Mouse (Mus musculus) liver, embryonic 11.5 days (tissue): ENCODE data around the gene Gps1. TPM values are rescaled to one million over a fixed set of nuclear protein-coding genes. Genes with fewer than 3 reads are reported as not detected.

ENCODE experiments used
- ATAC-seq: fragments of 200-750 bp; cut with Nextera tagmentation; replicated peaks from 2 replicates; pipeline ENCODE4 v1.8.0; 2017; ENCODE audit warnings: moderate number of reproducible peaks, mild to moderate bottlenecking, moderate TSS enrichment, moderate library complexity; ENCODE audit not compliant: low FRiP score
- DNase-seq: peaks from one replicate; pipeline ENCODE4 v3.0.0-alpha.2; 2017; ENCODE audit warnings: low spot score
- H3K27ac ChIP-seq: fragments of 300-500 bp; sonication (generic); 2 replicates; pipeline ENCODE4 v1.5.1; 2014; ENCODE audit warnings: mild to moderate bottlenecking, low read depth, low read length, control low read depth
- H3K27me3 ChIP-seq: fragments of 300-500 bp; sonication (generic); replicated peaks from 2 replicates; pipeline ENCODE4 v1.6.1; 2014; ENCODE audit warnings: low read length, mixed read lengths; ENCODE audit not compliant: control insufficient read depth, insufficient read depth
- H3K36me3 ChIP-seq: fragments of 300-500 bp; sonication (generic); 2 replicates; pipeline ENCODE4 v1.6.1; 2014; ENCODE audit warnings: mild to moderate bottlenecking, low read length, moderate library complexity, mixed read lengths; ENCODE audit not compliant: control insufficient read depth, insufficient read depth
- H3K4me1 ChIP-seq: fragments of 300-500 bp; sonication (generic); replicated peaks from 2 replicates; pipeline ENCODE4 v1.6.1; 2014; ENCODE audit warnings: low read length, mixed read lengths; ENCODE audit not compliant: control insufficient read depth, insufficient read depth
- H3K4me2 ChIP-seq: fragments of 300-500 bp; sonication (generic); 2 replicates; pipeline ENCODE4 v1.6.1; 2014; ENCODE audit warnings: mild to moderate bottlenecking, control low read depth, moderate library complexity
- H3K4me3 ChIP-seq: fragments of 300-500 bp; sonication (generic); 2 replicates; pipeline ENCODE4 v1.5.1; 2014; ENCODE audit warnings: low read depth, low read length, control low read depth
- H3K9ac ChIP-seq: fragments of 300-500 bp; sonication (generic); 2 replicates; pipeline ENCODE4 v1.6.1; 2014; ENCODE audit warnings: low read depth, low read length, control low read depth
- H3K9me3 ChIP-seq: fragments of 300-500 bp; sonication (generic); 2 replicates; pipeline ENCODE4 v1.6.1; 2016; ENCODE audit warnings: low read length, inconsistent platforms, mixed read lengths; ENCODE audit not compliant: control insufficient read depth
- WGBS: fragments of 180-500 bp; shearing (Covaris S2); extraction: QIAGEN DNeasy Blood & Tissue Kit; methylation state at CpG from one replicate; pipeline ENCODE4 v1.1.7; 2014; 5-methylcytosine and 5-hydroxymethylcytosine counted together
- polyA plus RNA-seq: library from polyadenylated mRNA; unstranded; fragments of >200 nt; fragmentation: Nextera tagmentation; extraction: Ambion mirVana; gene quantifications from 2 replicates; pipeline ENCODE4 v1.2.1, GENCODE M21; 2014

The Gps1 gene
- polyA plus RNA-seq, 1 experiment from 2014 or later, result 209 TPM

- no peak for DNase-seq
- WGBS, result 70% methylated on average over 4 of the region's 4 CpGs
- H3K9ac ChIP-seq, result peak overlapping the region; percentile 89
- peaks cover 49% of the 10 kb centered on the region for H3K36me3 ChIP-seq
- H3K9me3 ChIP-seq, result no peaks in the 10 kb centered on the region
- peaks cover 33% of the 10 kb centered on the region for H3K4me1 ChIP-seq
- no peaks in the 10 kb centered on the region for H3K27me3 ChIP-seq
- ATAC-seq, result no peak
- H3K27ac ChIP-seq, result no peak overlapping the region
- peak overlapping the region; percentile 81 for H3K4me3 ChIP-seq
- peak overlapping the region; percentile 89 for H3K4me2 ChIP-seq
Observed at GRCm38 (mm10) chr11:120822321-120822720, 38.2 kb downstream of the Gps1 start.

GRCm38 (mm10) chr11:120822831-120823550, 38.9 kb downstream of the Gps1 start:
- no peak for ATAC-seq

GRCm38 (mm10) chr11:120823551-120823947, 39.5 kb downstream of the Gps1 start:
- peak overlapping the region; percentile 81 for H3K27ac ChIP-seq
- H3K9ac ChIP-seq, result peak overlapping the region; percentile 89
- H3K36me3 ChIP-seq, result peaks cover 37% of the 10 kb centered on the region
- H3K27me3 ChIP-seq, result no peaks in the 10 kb centered on the region
- peaks cover 33% of the 10 kb centered on the region for H3K4me1 ChIP-seq
- no peaks in the 10 kb centered on the region for H3K9me3 ChIP-seq
- peak; percentile 53 for ATAC-seq
- H3K4me3 ChIP-seq, result peak overlapping the region; percentile 81
- WGBS, result under 1% methylated on average over 40 of the region's 40 CpGs
- H3K4me2 ChIP-seq, result peak overlapping the region; percentile 89
- DNase-seq, result no peak

More at GRCm38 (mm10) chr11:120822831-120823550, 38.9 kb downstream of the Gps1 start:
- Histone ChIP-seq H3K4me2 (peak overlapping the region; percentile 89), H3K36me3 (peaks cover 42% of the 10 kb centered on the region), H3K4me3 (peak overlapping the region; percentile 81), H3K4me1 (peaks cover 33% of the 10 kb centered on the region), H3K27me3 (no peaks in the 10 kb centered on the region), H3K9me3 (no peaks in the 10 kb centered on the region), H3K9ac (peak overlapping the region; percentile 89), H3K27ac (peak overlapping the region; percentile 81)
- WGBS, result 2% methylated on average over 14 of the region's 14 CpGs
- DNase-seq, result peak; percentile 69

- H3K9me3 ChIP-seq, result no peaks in the 10 kb centered on the region
- H3K4me2 ChIP-seq, result peak within 1 kb of the TSS; percentile 89
- H3K36me3 ChIP-seq, result peaks cover 31% of the 10 kb centered on the region
- DNase-seq (peak; percentile 96), ATAC-seq (peak; percentile 86)
- WGBS, result under 1% methylated on average over 88 of the region's 109 CpGs
- H3K27ac ChIP-seq, result peak within 1 kb of the TSS; percentile 81
- peaks cover 33% of the 10 kb centered on the region for H3K4me1 ChIP-seq
- H3K9ac ChIP-seq, result peak within 1 kb of the TSS; percentile 89
- H3K4me3 ChIP-seq, result peak within 1 kb of the TSS; percentile 81
- H3K27me3 ChIP-seq, result no peaks in the 10 kb centered on the region
Observed at GRCm38 (mm10) chr11:120823956-120824786, 40.1 kb downstream of the Gps1 start, which contains the start of gene Fasn. Gene Fasn (minus strand): TSS chr11:120824547.

DNA sequence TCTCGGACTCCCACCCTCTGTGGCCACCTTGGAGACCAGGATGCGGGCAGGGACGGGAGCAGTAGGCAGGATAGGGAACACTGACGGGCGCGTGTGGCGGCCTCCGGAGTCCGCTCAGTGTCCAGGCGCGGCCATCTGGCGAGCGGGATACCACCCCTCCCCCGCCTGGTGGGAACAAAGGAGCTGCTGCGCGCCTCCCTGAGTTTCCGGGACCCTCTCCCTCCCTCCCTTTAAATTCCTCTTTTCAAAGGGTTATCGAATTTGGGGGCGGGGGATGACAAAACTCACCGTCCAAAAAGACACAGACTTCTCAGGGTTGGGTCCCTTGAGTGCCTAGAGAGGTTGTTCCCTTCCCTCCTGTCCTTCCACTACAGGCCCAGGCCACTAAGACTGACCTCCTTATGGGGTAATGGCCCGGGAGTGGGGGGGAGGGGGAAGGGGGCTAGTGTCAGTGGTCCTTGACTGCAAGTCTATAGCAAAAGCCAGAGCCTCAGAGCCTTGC, 40.8 kb downstream of the Gps1 start:
- DNase-seq (no peak), ATAC-seq (no peak; the same call in 1 of the 2 replicates)
- H3K4me1 ChIP-seq, result peaks cover 33% of the 10 kb centered on the region
- H3K4me3 ChIP-seq, result peak overlapping the region; percentile 81
- H3K27ac ChIP-seq, result peak overlapping the region; percentile 81
- H3K27me3 ChIP-seq, result no peaks in the 10 kb centered on the region
- 1% methylated on average over 21 of the region's 21 CpGs for WGBS
- H3K36me3 ChIP-seq, result peaks cover 25% of the 10 kb centered on the region
- peak overlapping the region; percentile 89 for H3K9ac ChIP-seq
- peak overlapping the region; percentile 89 for H3K4me2 ChIP-seq
- no peaks in the 10 kb centered on the region for H3K9me3 ChIP-seq

- Histone ChIP-seq H3K4me1 (peaks cover 33% of the 10 kb centered on the region), H3K4me2 (peak overlapping the region; percentile 89), H3K9ac (peak overlapping the region; percentile 89), H3K27me3 (no peaks in the 10 kb centered on the region), H3K27ac (peak overlapping the region; percentile 81), H3K36me3 (peaks cover 19% of the 10 kb centered on the region), H3K9me3 (no peaks in the 10 kb centered on the region), H3K4me3 (peak overlapping the region; percentile 81)
- 53% methylated on average over 4 of the region's 4 CpGs for WGBS
- ATAC-seq, result no peak
- no peak for DNase-seq
Observed at GRCm38 (mm10) chr11:120825289-120825863, 41.3 kb downstream of the Gps1 start.

DNA sequence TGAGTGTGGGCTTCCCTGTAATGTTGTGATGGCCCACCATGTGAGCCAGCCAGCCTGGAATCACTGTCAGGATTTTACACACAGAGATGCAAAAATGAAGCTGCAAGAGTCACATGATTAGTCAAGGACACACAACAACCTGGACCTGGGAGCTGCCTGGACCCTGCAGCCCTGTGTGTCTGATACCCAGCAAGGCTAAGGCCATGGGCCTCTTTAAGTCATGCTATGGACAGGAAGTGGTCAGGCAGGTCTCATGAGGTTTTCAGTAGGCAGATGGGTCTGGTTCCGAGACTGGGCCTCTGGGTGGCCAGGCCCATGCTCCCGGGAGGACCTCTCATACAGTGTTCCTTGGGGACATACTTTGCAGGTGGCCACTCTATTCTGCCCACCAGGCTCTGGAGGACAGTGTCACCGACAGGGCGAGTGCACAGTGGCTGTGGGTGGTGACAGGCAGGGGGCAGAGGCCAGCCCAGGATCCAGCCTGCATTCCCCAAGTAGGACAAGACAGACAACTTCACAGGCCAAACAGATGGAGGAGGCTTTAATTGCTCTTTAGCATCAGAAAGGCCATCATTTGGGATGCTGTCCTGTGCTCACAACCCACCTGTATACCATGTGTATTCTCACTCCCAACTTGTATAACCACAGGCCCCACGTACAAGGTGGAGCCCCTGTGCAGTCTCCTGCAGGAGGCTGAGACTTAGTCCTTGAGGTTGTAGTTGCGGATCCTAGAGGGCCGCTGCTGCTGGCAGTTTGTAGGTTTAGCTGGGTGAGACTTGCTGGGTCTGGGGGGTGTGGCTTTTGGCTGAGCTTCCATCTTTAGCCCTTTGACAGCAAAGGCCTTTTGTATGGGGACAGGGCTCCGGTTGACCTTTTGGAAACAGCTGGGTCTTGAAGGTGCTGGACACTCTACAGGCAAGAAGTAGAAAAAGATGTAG, 42.2 kb downstream of the Gps1 start:
- peak overlapping the region; percentile 81; the same call in 1 of the 2 replicates for H3K27ac ChIP-seq
- H3K4me1 ChIP-seq, result peaks cover 30% of the 10 kb centered on the region
- H3K27me3 ChIP-seq, result no peaks in the 10 kb centered on the region
- peak; percentile 31 for DNase-seq
- H3K4me2 ChIP-seq, result no peak overlapping the region
- WGBS, result 83% methylated on average over 8 of the region's 8 CpGs
- no peak overlapping the region for H3K9ac ChIP-seq
- peaks cover 10% of the 10 kb centered on the region for H3K36me3 ChIP-seq
- no peak for ATAC-seq
- no peaks in the 10 kb centered on the region for H3K9me3 ChIP-seq
- no peak overlapping the region for H3K4me3 ChIP-seq
